Mouse (Mus musculus) naive thymus-derived CD4-positive, alpha-beta T cell, adult 5 months (primary cell): ENCODE data around the gene Olfr1496. TPM values are rescaled to one million over a fixed set of nuclear protein-coding genes. Genes with fewer than 3 reads are reported as not detected.

Source experiments
- polyA plus RNA-seq: library from polyadenylated mRNA; unstranded; fragments of 100-300 nt; shearing (Covaris generic); gene quantifications from one replicate; pipeline ENCODE4 v1.2.1, GENCODE M21; 2017

Olfr1496 gene
- polyA plus RNA-seq: not detected

DNA sequence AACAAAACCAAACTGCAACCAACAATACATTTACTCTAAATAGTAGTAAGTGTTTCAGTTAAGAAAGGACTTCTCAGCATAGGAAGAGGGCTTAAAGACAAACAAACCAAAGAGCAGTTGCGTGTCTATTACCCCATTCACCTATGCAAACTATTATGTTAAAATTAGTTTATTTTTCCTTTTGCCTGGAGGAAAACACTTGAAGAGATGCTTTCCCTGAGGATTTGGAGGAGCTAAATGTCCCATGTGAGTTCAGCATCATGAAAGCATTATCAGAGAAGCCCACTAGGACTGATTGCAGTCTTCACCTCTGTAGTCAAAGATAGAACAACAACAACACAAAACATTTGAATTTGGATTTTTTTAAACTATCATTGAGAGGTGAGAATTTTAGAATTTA is at the start of gene Olfr1496:
Gene Olfr1496 (plus strand): TSS at position 301 of the 400 bp plus-strand sequence.

GRCm38 (mm10) chr19:13739428-13739827 is 38.2 kb upstream of the Olfr1496 start, which contains the start of gene Olfr1494:
Gene Olfr1494 (plus strand): TSS chr19:13739728.

DNA sequence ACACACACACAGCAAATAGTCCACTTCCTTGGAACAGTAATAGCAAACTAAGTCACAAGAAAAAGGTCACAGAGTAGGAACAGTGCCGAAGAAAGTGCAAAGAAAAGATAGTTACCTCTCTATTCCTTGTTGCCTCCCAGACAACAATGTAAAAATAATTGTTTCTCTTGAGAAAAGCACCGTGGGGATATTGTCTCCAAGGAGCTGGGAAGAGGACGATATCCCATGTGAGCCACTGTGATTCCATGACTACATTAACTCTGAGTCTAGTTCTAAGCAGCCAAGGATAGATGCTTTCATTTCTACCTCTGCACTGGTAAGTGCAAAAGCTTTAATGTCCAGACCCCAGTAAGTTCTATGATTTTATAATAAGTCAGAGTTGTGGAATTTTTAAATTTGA is 13.4 kb upstream of the Olfr1496 start, which contains the start of gene Olfr1495:
Gene Olfr1495 (plus strand): TSS at position 301 of the 400 bp plus-strand sequence.

GRCm38 (mm10) chr19:13798102-13798501 is 20.4 kb downstream of the Olfr1496 start, which contains the start of gene Olfr1497:
Gene Olfr1497 (minus strand): TSS chr19:13798202.

DNA sequence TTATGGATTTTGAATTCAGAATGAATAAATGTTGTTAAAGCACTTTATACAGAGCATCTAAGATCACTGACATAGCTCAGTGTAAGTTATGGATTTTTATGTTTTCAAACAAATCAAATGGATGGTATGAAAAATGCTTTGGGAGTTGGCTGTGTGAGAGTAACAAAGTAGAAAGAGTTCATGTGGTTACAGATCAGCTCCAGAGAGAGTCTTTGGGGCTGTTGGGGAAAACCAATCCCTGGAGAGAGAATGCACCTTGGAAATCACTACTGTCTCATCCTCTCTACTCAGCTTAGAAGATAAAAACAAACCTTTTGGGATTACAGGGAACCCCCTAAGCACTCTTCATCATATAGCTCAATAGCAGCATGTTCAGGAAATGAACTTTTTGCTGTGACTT is 41.7 kb downstream of the Olfr1496 start, which contains the start of gene Olfr1499:
Gene Olfr1499 (minus strand): TSS at position 101 of the 400 bp plus-strand sequence.

GRCm38 (mm10) chr19:13830388-13830787 is 52.7 kb downstream of the Olfr1496 start, which contains the start of gene Olfr1500:
Gene Olfr1500 (minus strand): TSS chr19:13830488.

Other genes starting within 250 kb of the Olfr1496 start
- not detected for gene Olfr1480, start 250.0 kb upstream of the Olfr1496 start, polyA plus RNA-seq
- gene Olfr1484, start 194.4 kb upstream of the Olfr1496 start, polyA plus RNA-seq: not detected
- not detected for gene Olfr1487, start 160.5 kb upstream of the Olfr1496 start, polyA plus RNA-seq
- gene Olfr1489, start 146.3 kb upstream of the Olfr1496 start, polyA plus RNA-seq: not detected
- gene Olfr1490, start 126.8 kb upstream of the Olfr1496 start, polyA plus RNA-seq: not detected
- not detected for gene Olfr1491, start 80.6 kb upstream of the Olfr1496 start, polyA plus RNA-seq
- gene Olfr1493-ps1, start 54.6 kb upstream of the Olfr1496 start, polyA plus RNA-seq: not detected
- not detected for gene Olfr1494, start 38.1 kb upstream of the Olfr1496 start, polyA plus RNA-seq
- not detected for gene Olfr1495, start 13.3 kb upstream of the Olfr1496 start, polyA plus RNA-seq
- not detected for gene Olfr1497, start 20.3 kb downstream of the Olfr1496 start, polyA plus RNA-seq
- gene Olfr1499, start 41.6 kb downstream of the Olfr1496 start, polyA plus RNA-seq: 0.22 TPM
- gene Olfr1500, start 52.6 kb downstream of the Olfr1496 start, polyA plus RNA-seq: not detected
- 0.12 TPM for gene Olfr1501, start 72.8 kb downstream of the Olfr1496 start, polyA plus RNA-seq
- gene Olfr1502, start 83.9 kb downstream of the Olfr1496 start, polyA plus RNA-seq: not detected
- gene Olfr1504, start 120.0 kb downstream of the Olfr1496 start, polyA plus RNA-seq: not detected
- gene Olfr1505, start 135.7 kb downstream of the Olfr1496 start, polyA plus RNA-seq: not detected